Mouse (Mus musculus): ENCODE data around the gene Mpv17. TPM values are rescaled to one million over a fixed set of nuclear protein-coding genes. Genes with fewer than 3 reads are reported as not detected.
A peak's percentile ranks its signal among the peaks of the same experiment; 100 is the strongest.

Gene Mpv17
- total and polyA plus RNA-seq, 2 experiments from 2014 or later = 52.1 to 75.0 TPM

DNA sequence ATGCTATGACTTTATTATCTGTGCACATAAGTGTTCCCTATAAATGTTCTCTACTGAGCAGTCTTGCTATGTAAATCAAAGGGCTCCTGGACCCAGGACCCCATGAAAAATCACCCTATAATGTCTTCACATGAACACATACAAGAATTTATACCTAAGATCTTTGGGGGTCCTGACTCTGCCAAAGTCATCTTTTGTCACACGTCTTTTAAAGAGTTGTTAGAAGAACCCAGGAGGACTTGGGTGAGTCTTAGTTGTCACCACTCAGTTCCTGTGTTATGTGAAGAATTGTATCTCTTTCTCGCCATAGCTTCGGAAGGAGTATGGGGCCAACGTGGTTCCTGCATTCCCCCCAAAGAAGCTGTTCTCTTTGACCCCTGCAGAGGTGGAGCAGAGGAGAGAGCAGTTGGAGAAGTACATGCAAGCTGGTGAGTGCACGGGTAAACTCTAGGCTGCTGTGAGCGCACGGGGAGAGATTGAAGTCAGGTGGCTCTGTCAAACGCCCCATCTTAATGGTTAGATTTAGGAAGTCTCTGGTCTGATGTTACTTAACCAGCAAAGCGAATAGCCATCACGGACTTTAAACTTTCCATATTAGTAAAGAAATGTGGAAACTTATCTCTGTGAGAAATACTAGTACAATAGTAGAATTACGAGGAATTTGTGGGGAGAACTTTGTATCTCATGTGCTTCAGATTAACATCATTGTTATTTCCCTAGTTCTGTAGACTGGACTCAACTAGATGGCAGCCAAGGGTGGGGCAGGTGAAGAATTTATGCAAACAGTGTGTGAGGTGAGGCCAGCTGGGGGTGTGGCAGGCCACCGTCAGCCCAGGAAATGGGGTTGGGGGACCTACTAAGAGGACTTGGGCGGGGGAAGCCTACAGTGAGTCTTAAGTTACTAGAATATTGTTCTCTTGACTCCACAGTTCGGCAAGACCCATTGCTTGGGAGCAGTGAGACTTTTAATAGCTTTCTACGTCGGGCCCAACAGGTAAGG is 40.7 kb upstream of the Mpv17 start:
- Histone ChIP-seq H3K9me3 (ENCODE audit: low read length) (no peaks in the 10 kb centered on the region), H3K9ac (replicated peaks; ENCODE audit: low read length) (no peak overlapping the region; the same call in 1 of the 2 replicates), H3K4me2 (ENCODE audit: low read depth, low read length) (peak overlapping the region; percentile 94; the same call in 1 of the 2 replicates), H3K36me3 (ENCODE audit: insufficient read depth, low read length) (peaks cover 69% of the 10 kb centered on the region), H3K4me3 (ENCODE audit: low read length) (no peak overlapping the region), H3K4me1 (ENCODE audit: insufficient read depth, low read length) (peaks cover 13% of the 10 kb centered on the region), H3K27me3 (ENCODE audit: insufficient read depth, low read length) (no peaks in the 10 kb centered on the region), H3K27ac (no peak overlapping the region)
- TF ChIP-seq CTCF (IDR thresholded peaks at IDR 0.05; ENCODE audit: low read depth) = no peak
- DNase-seq (ENCODE audit: low spot score) = no peak
- WGBS = 93% methylated on average over 16 of the region's 16 CpGs
- ATAC-seq = no peak

DNA sequence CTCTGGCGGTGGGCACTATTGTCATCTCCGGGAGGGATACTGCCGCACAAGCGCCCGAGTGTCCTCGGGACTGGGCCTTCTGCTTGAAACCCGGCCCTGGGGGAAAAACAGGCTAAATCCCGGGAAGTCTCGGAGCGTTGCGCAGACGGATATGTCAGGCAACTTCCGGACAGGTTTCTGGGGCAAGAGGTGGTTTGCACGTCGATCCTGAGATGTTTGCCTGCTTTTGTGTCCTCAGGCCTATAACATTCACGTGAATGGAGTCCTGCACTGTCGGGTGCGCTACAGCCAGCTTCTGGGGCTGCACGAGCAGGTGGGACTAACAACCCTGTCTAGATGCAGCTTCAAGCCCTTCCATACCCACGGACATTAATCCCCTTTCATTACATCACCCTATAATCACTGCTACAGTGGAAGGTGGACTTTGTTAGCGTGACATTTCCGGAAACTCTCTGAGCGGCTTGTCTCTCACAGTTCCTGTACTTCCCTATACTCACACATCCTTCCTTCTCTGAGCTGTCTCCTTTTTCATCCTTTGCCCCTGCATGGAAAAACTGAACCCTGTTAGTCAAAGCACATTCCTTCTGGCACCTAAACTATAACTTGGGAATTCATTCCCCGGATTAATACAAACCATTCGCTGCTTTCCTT is 39.7 kb upstream of the Mpv17 start:
- H3K9ac ChIP-seq (replicated peaks; ENCODE audit: low read length) = peak overlapping the region; percentile 83
- WGBS = 14% methylated on average over 25 of the region's 25 CpGs
- no peaks in the 10 kb centered on the region for H3K27me3 ChIP-seq (ENCODE audit: insufficient read depth, low read length)
- ATAC-seq = no peak
- H3K36me3 ChIP-seq (ENCODE audit: insufficient read depth, low read length) = peaks cover 66% of the 10 kb centered on the region
- peak overlapping the region; percentile 87 for H3K27ac ChIP-seq
- TF ChIP-seq CTCF (IDR thresholded peaks at IDR 0.05; ENCODE audit: low read depth) = no peak
- peak overlapping the region; percentile 94 for H3K4me2 ChIP-seq (ENCODE audit: low read depth, low read length)
- peaks cover 13% of the 10 kb centered on the region for H3K4me1 ChIP-seq (ENCODE audit: insufficient read depth, low read length)
- peak overlapping the region; percentile 70 for H3K4me3 ChIP-seq (ENCODE audit: low read length)
- H3K9me3 ChIP-seq (ENCODE audit: low read length) = no peaks in the 10 kb centered on the region
- DNase-seq (ENCODE audit: low spot score) = peak; percentile 38

GRCm38 (mm10) chr5:31192939-31193630 is 39.0 kb upstream of the Mpv17 start, which contains the start of the genes Snx17 and Eif2b4:
Gene Snx17, plus strand, starts transcription at chr5:31193227.
Gene Eif2b4, minus strand, starts transcription at chr5:31193430.
- Histone ChIP-seq H3K27me3 (ENCODE audit: insufficient read depth, low read length) (no peaks in the 10 kb centered on the region), H3K36me3 (ENCODE audit: insufficient read depth, low read length) (peaks cover 66% of the 10 kb centered on the region), H3K27ac (peak within 1 kb of the TSS; percentile 87), H3K4me3 (ENCODE audit: low read length) (peak within 1 kb of the TSS; percentile 70), H3K9me3 (ENCODE audit: low read length) (no peaks in the 10 kb centered on the region), H3K4me2 (ENCODE audit: low read depth, low read length) (peak within 1 kb of the TSS; percentile 94), H3K4me1 (ENCODE audit: insufficient read depth, low read length) (peaks cover 13% of the 10 kb centered on the region), H3K9ac (replicated peaks; ENCODE audit: low read length) (peak within 1 kb of the TSS; percentile 83)
- peak; percentile 73 for TF ChIP-seq CTCF (IDR thresholded peaks at IDR 0.05; ENCODE audit: low read depth)
- DNase-seq (ENCODE audit: low spot score) (peak; percentile 99), ATAC-seq (peak; percentile 97)
- under 1% methylated on average over 48 of the region's 48 CpGs for WGBS

- Histone ChIP-seq H3K4me1 (ENCODE audit: insufficient read depth, low read length) (peaks cover 13% of the 10 kb centered on the region), H3K9ac (replicated peaks; ENCODE audit: low read length) (peak overlapping the region; percentile 83), H3K36me3 (ENCODE audit: insufficient read depth, low read length) (peaks cover 66% of the 10 kb centered on the region), H3K4me2 (ENCODE audit: low read depth, low read length) (peak overlapping the region; percentile 94), H3K4me3 (ENCODE audit: low read length) (peak overlapping the region; percentile 70), H3K27me3 (ENCODE audit: insufficient read depth, low read length) (no peaks in the 10 kb centered on the region), H3K27ac (peak overlapping the region; percentile 87), H3K9me3 (ENCODE audit: low read length) (no peaks in the 10 kb centered on the region)
- DNase-seq (ENCODE audit: low spot score) = peak; percentile 74
- no peak; the same call in 1 of the 2 replicates for ATAC-seq
- 15% methylated on average over 41 of the region's 42 CpGs for WGBS
- TF ChIP-seq CTCF (IDR thresholded peaks at IDR 0.05; ENCODE audit: low read depth) = no peak
These were observed 38.2 kb upstream of the Mpv17 start for GRCm38 (mm10) chr5:31192045-31192938.

DNA sequence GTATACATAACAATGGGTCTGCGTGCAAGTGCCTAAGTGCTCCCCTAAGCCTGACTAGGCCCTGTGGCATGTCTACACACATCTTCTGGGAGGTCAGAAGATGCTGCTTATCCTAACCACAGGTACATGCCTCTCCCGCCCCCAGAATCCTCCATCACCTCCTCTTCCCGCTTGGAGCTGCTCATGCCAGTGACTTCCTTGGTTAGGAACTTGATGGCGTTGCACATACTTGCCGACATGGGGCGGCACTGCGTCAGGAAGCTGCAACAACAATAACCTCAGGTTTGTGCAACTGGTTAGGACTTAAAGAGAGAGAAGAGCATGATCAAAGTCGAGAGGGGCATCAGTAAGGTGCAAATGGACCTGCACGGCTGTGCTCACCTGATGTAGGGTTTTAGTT is 36.1 kb upstream of the Mpv17 start:
- peaks cover 52% of the 10 kb centered on the region for H3K36me3 ChIP-seq (ENCODE audit: insufficient read depth, low read length)
- 92% methylated on average over 9 of the region's 9 CpGs for WGBS

More for the DNA sequence above, 36.1 kb upstream of the Mpv17 start:
- Histone ChIP-seq H3K4me1 (ENCODE audit: insufficient read depth, low read length) (peaks cover 13% of the 10 kb centered on the region), H3K27ac (no peak overlapping the region), H3K9ac (replicated peaks; ENCODE audit: low read length) (no peak overlapping the region), H3K27me3 (ENCODE audit: insufficient read depth, low read length) (no peaks in the 10 kb centered on the region), H3K4me2 (ENCODE audit: low read depth, low read length) (no peak overlapping the region), H3K9me3 (ENCODE audit: low read length) (no peaks in the 10 kb centered on the region), H3K4me3 (ENCODE audit: low read length) (no peak overlapping the region)
- no peak for TF ChIP-seq CTCF (IDR thresholded peaks at IDR 0.05; ENCODE audit: low read depth)
- DNase-seq (ENCODE audit: low spot score) (no peak), ATAC-seq (no peak)
